Mouse (Mus musculus): ENCODE data around the gene Zfp866. TPM values are rescaled to one million over a fixed set of nuclear protein-coding genes. Genes with fewer than 3 reads are reported as not detected.
A peak's percentile ranks its signal among the peaks of the same experiment; 100 is the strongest.

The Zfp866 gene
- polyA plus RNA-seq (2014; fragmentation: Nextera tagmentation; extraction: Ambion mirVana), result 17.3 and 18.7 TPM in 2 replicates

DNA sequence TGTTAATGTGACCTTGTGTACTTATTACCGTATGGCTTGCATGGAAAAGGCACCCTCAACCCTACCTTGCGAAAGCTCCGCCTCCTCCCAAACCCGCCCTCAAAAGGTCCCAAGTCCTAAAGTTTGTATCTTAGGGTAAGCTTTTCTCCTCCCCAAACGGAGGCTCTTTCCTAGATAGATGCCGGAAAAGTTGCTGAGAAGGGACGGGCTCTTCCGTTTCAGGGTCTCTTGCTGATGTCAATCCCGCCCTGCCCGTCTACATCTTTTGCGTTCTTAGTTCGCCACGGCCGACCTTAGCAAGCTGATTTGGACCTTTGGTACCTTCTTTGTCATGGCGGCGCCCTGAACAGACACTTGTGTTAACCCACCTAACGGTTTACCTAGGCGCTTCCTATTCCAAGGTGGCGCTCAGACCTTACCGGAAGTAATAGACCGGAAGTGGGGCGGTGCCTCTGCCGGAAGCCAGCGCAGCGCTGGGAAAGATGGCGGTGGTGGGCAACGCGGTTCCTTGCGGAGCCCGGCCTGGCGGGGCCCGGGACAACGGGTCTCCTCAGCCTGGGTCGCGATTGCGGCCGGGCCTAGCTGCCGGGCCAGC lies at the start of gene Zfp866, which contains the start of gene Atp13a1:
TSS of gene Zfp866 (minus strand) at position 406 of the 595 bp plus-strand sequence.
TSS of gene Atp13a1 (plus strand) at position 391 of the 595 bp plus-strand sequence.
- ATAC-seq (ENCODE audit: insufficient number of reproducible peaks, insufficient read depth, low FRiP score, low read depth), result peak; percentile 82
- H3K4me2 ChIP-seq (ENCODE audit: low read length), result peak within 1 kb of the TSS; percentile 83

DNA sequence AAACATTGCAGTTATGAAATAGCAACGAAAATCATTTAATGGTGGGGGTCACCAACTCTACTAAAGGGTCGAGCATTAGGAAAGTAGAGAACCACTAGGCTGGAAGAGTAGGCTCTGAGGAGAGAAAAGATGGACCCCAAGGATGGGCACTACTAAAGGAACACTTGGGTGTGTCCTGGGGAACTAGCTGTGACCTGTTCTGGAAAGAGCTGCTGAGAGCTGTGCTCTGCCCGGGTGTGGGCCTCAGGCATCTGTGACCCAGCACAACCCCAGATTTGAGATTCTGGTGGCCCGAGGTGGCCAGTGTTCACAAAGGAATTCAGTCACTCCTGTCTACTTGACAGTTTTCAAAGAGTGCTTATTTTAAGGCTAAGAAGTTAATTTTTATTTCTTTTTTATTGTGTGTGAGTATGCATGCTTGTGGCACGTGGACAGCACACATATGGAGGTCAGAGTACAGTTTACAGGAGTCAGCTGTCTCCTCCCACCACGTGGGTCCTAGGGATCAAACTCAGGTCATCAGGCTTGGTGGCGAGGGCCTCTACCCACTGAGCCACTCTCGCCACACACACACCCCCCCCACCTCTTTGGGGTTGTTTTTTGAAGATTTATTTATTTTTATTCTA lies 46.2 kb upstream of the Zfp866 start:
- ATAC-seq (ENCODE audit: insufficient number of reproducible peaks, insufficient read depth, low FRiP score, low read depth), result no peak
- 67% methylated on average over 8 of the region's 8 CpGs for whole genome bisulfite sequencing
- H3K4me3 ChIP-seq (ENCODE audit: control insufficient read depth in 1 of 2, insufficient read depth in 1 of 2, low read depth in 1 of 2, low read length in 2 of 2), result no peak overlapping the region

More for the DNA sequence above, at the start of gene Zfp866, which contains the start of gene Atp13a1:
- WGBS, result under 1% methylated on average over 38 of the region's 38 CpGs
- Histone ChIP-seq H3K9me3 (ENCODE audit: control insufficient read depth, low read length) (no peaks in the 10 kb centered on the region), H3K9ac (ENCODE audit: low read length) (peak within 1 kb of the TSS; percentile 90), H3K4me3 (ENCODE audit: control insufficient read depth in 1 of 2, insufficient read depth in 1 of 2, low read depth in 1 of 2, low read length in 2 of 2) (peak within 1 kb of the TSS; percentile 73 to 82), H3K27ac (replicated peaks in 1 of 2; ENCODE audit: control insufficient read depth in 1 of 2, insufficient read depth in 1 of 2, low read depth in 2 of 2, low read length in 2 of 2) (peak within 1 kb of the TSS; percentile 85 to 86), H3K36me3 (ENCODE audit: control insufficient read depth, insufficient read depth, low read length) (peaks cover 26% of the 10 kb centered on the region), H3K4me1 (ENCODE audit: control insufficient read depth in 2 of 2, insufficient read depth in 2 of 2, low read length in 2 of 2) (peaks cover 4 to 19% of the 10 kb centered on the region in 2 experiments; a peak in 3 of 4 replicates), H3K27me3 (ENCODE audit: control insufficient read depth, insufficient read depth, low read length) (no peaks in the 10 kb centered on the region)

DNA sequence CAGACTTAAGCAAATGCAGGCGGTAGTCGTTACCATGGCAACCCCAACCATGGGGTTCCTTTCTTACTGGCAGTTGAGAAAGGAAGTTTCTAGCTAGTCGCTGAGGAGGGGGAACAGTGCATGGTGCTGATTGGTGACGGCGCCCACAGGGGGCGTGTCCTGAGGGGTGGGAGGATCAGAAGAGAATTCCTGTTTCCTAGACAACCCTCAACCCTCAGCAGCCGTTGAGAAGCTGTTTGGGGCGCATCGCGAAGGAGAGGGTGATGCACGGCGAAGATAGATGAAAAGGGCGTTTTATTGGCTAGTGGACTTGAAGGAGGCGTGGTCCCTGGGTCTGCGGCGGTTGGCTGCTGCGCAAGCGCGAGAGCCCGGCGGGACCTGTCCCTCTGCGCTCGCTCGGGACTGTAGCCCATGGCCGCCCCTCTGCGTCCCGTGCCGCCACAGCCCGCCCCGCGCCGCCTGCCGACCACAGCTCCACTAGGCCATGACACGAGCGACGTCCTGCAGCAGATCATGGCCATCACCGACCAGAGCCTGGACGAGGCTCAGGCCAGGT lies 41.4 kb upstream of the Zfp866 start, which contains the start of gene Pbx4:
TSS of gene Pbx4 (plus strand) at position 194 of the 556 bp plus-strand sequence.
- H3K27me3 ChIP-seq (ENCODE audit: control insufficient read depth, insufficient read depth, low read length), result no peaks in the 10 kb centered on the region

More for the DNA sequence above, 46.2 kb upstream of the Zfp866 start:
- H3K4me1 ChIP-seq (ENCODE audit: control insufficient read depth in 2 of 2, insufficient read depth in 2 of 2, low read length in 2 of 2), result peaks cover 2 to 5% of the 10 kb centered on the region in 2 experiments; a peak in 3 of 4 replicates
- H3K9me3 ChIP-seq (ENCODE audit: control insufficient read depth, low read length), result no peaks in the 10 kb centered on the region
- no peak overlapping the region for H3K27ac ChIP-seq (replicated peaks in 1 of 2; ENCODE audit: control insufficient read depth in 1 of 2, insufficient read depth in 1 of 2, low read depth in 2 of 2, low read length in 2 of 2)
- no peaks in the 10 kb centered on the region for H3K27me3 ChIP-seq (ENCODE audit: control insufficient read depth, insufficient read depth, low read length)
- H3K9ac ChIP-seq (ENCODE audit: low read length), result no peak overlapping the region
- H3K4me2 ChIP-seq (ENCODE audit: low read length), result no peak overlapping the region
- no peaks in the 10 kb centered on the region for H3K36me3 ChIP-seq (ENCODE audit: control insufficient read depth, insufficient read depth, low read length)

DNA sequence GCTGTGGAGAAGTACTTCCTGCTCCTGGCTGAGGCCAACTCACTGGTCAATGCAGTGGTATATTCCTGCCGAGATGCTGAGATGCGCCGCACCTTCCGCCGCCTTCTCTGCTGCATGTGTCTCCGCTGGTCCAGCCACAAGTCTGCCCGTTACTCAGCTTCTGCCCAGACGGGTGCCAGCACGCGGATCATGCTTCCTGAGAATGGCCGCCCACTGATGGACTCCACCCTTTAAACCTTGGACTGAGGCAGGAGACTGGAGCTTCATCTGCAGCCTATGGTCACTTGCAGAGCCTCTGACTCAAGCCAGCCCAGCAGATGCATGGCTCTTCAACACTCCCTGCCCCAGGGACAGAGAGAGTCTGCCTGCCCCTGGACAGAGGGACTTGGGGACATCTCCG lies 35.4 kb upstream of the Zfp866 start:
- Histone ChIP-seq H3K36me3 (ENCODE audit: control insufficient read depth, insufficient read depth, low read length) (peaks cover 6% of the 10 kb centered on the region; the same call in 1 of the 2 replicates), H3K9me3 (ENCODE audit: control insufficient read depth, low read length) (no peaks in the 10 kb centered on the region), H3K27me3 (ENCODE audit: control insufficient read depth, insufficient read depth, low read length) (no peaks in the 10 kb centered on the region), H3K9ac (ENCODE audit: low read length) (no peak overlapping the region), H3K4me3 (ENCODE audit: control insufficient read depth in 1 of 2, insufficient read depth in 1 of 2, low read depth in 1 of 2, low read length in 2 of 2) (no peak overlapping the region), H3K4me1 (ENCODE audit: control insufficient read depth in 2 of 2, insufficient read depth in 2 of 2, low read length in 2 of 2) (peaks cover 3 to 5% of the 10 kb centered on the region in 2 experiments; a peak in 1 of 4 replicates), H3K4me2 (ENCODE audit: low read length) (no peak overlapping the region), H3K27ac (replicated peaks in 1 of 2; ENCODE audit: control insufficient read depth in 1 of 2, insufficient read depth in 1 of 2, low read depth in 2 of 2, low read length in 2 of 2) (no peak overlapping the region)
- no peak for ATAC-seq (ENCODE audit: insufficient number of reproducible peaks, insufficient read depth, low FRiP score, low read depth)
- WGBS, result 94% methylated on average over 12 of the region's 12 CpGs

More for the DNA sequence above, 41.4 kb upstream of the Zfp866 start, which contains the start of gene Pbx4:
- Histone ChIP-seq H3K9me3 (ENCODE audit: control insufficient read depth, low read length) (no peaks in the 10 kb centered on the region), H3K4me1 (ENCODE audit: control insufficient read depth in 2 of 2, insufficient read depth in 2 of 2, low read length in 2 of 2) (peaks cover 4 to 5% of the 10 kb centered on the region in 2 experiments; a peak in 3 of 4 replicates), H3K27ac (replicated peaks in 1 of 2; ENCODE audit: control insufficient read depth in 1 of 2, insufficient read depth in 1 of 2, low read depth in 2 of 2, low read length in 2 of 2) (no peak within 1 kb of the TSS), H3K36me3 (ENCODE audit: control insufficient read depth, insufficient read depth, low read length) (no peaks in the 10 kb centered on the region), H3K9ac (ENCODE audit: low read length) (peak within 1 kb of the TSS; percentile 71), H3K4me2 (ENCODE audit: low read length) (peak within 1 kb of the TSS; percentile 90), H3K4me3 (ENCODE audit: control insufficient read depth in 1 of 2, insufficient read depth in 1 of 2, low read depth in 1 of 2, low read length in 2 of 2) (peak within 1 kb of the TSS; percentile 56 to 66)
- WGBS, result under 1% methylated on average over 38 of the region's 38 CpGs
- peak; percentile 86 for ATAC-seq (ENCODE audit: insufficient number of reproducible peaks, insufficient read depth, low FRiP score, low read depth)

DNA sequence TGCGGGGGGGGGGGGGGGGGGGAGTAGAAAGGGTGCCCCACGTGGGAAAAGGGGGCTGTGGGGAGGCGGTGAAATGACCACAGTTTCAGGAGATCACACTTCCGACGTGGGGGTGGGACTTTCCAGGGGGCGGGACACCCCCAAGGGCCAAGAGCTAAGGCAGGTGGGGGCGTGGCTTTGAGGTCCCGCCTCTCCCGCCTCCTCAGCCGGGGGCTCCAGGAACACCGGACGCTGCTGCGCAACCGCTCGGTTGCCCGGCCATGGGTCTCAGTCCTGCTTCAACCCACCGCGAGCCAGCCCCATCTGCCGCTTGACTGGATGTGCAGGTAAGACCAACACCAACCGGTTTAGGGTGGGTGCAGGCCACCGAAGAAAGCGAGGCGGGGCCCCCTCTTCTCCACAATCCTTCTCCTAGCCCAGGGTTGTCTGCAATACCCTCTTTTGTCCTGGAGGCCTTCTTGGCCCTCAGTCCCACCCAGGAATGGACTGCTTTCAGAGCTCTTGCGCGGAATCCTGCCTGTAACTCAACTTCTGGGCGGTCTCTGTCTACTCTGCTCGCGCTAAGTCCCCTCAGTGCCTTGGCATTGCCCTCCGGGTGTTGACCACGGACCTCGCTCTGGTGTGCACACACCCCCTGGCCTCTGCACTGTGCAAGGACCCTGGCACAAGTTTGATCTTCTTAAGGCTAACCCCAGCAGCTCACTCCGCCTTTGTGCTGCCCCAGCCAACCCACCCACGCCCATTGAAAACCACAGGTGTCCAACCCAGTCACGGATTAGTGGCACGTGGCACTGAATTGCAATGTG lies 31.6 kb upstream of the Zfp866 start, which contains the start of gene Lpar2:
TSS of gene Lpar2 (plus strand) at position 44 of the 806 bp plus-strand sequence.
- H3K27ac ChIP-seq (replicated peaks in 1 of 2; ENCODE audit: control insufficient read depth in 1 of 2, insufficient read depth in 1 of 2, low read depth in 2 of 2, low read length in 2 of 2), result peak within 1 kb of the TSS; percentile 15 to 37; a peak in 2 of 4 replicates
- peaks cover 3 to 5% of the 10 kb centered on the region in 2 experiments; a peak in 1 of 4 replicates for H3K4me1 ChIP-seq (ENCODE audit: control insufficient read depth in 2 of 2, insufficient read depth in 2 of 2, low read length in 2 of 2)
- H3K36me3 ChIP-seq (ENCODE audit: control insufficient read depth, insufficient read depth, low read length), result peaks cover 12% of the 10 kb centered on the region
- peak within 1 kb of the TSS; percentile 87 for H3K4me2 ChIP-seq (ENCODE audit: low read length)
- H3K9ac ChIP-seq (ENCODE audit: low read length), result peak within 1 kb of the TSS; percentile 74
- peak within 1 kb of the TSS; percentile 55 to 61 for H3K4me3 ChIP-seq (ENCODE audit: control insufficient read depth in 1 of 2, insufficient read depth in 1 of 2, low read depth in 1 of 2, low read length in 2 of 2)
- no peaks in the 10 kb centered on the region for H3K27me3 ChIP-seq (ENCODE audit: control insufficient read depth, insufficient read depth, low read length)
- H3K9me3 ChIP-seq (ENCODE audit: control insufficient read depth, low read length), result no peaks in the 10 kb centered on the region
- 5% methylated on average over 32 of the region's 35 CpGs for WGBS
- peak; percentile 47 for ATAC-seq (ENCODE audit: insufficient number of reproducible peaks, insufficient read depth, low FRiP score, low read depth)

DNA sequence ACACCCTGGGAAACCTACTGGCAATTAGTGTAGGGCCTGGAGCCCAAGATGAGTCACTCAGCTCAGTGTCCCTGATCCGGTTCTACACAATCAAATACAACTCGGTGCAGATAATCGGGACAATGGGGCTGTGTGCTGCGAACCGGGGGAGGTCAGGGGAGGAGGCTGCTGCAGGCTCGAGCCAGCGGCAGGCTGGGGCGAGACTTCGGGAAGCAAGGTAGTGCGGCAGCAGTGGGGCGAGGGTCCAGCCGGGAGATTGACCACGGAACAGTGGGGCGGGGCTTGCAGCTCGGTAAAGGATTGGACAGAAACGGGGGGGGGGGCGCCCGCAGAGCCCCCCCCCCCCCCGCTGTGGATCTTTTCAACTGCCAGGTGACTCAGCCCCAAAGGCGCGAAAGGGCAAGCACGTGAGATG lies 31.0 kb upstream of the Zfp866 start:
- peak; percentile 60 for ATAC-seq (ENCODE audit: insufficient number of reproducible peaks, insufficient read depth, low FRiP score, low read depth)
- peaks cover 18% of the 10 kb centered on the region for H3K36me3 ChIP-seq (ENCODE audit: control insufficient read depth, insufficient read depth, low read length)
- peak overlapping the region; percentile 87 for H3K4me2 ChIP-seq (ENCODE audit: low read length)
- H3K9ac ChIP-seq (ENCODE audit: low read length), result peak overlapping the region; percentile 74
- no peak overlapping the region for H3K27ac ChIP-seq (replicated peaks in 1 of 2; ENCODE audit: control insufficient read depth in 1 of 2, insufficient read depth in 1 of 2, low read depth in 2 of 2, low read length in 2 of 2)
- peak overlapping the region; percentile 49 to 61 for H3K4me3 ChIP-seq (ENCODE audit: control insufficient read depth in 1 of 2, insufficient read depth in 1 of 2, low read depth in 1 of 2, low read length in 2 of 2)
- under 1% methylated on average over 15 of the region's 22 CpGs for WGBS
- no peaks in the 10 kb centered on the region for H3K27me3 ChIP-seq (ENCODE audit: control insufficient read depth, insufficient read depth, low read length)
- H3K4me1 ChIP-seq (ENCODE audit: control insufficient read depth in 2 of 2, insufficient read depth in 2 of 2, low read length in 2 of 2), result peaks cover 3% of the 10 kb centered on the region in 2 experiments; a peak in 1 of 4 replicates
- H3K9me3 ChIP-seq (ENCODE audit: control insufficient read depth, low read length), result no peaks in the 10 kb centered on the region

DNA sequence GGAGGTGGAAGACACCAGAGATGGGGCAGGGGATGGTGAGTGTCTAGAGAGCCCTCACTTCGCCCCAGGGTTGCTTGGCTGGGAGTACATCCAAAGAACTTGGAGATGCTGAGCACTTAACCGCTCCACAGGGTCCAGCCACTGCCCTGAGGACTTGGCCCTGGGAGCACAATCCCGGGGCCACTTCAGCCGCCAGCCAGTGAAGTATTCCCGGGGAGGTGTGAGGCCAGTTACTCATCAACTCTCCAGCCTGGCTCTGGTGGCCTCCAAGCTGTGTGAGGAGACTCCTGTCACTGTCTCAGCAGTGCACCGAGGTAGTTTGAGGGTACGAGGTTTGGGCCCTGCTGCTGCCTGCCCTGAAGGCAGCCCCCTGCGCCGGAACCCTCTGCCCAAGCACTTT lies 29.5 kb upstream of the Zfp866 start:
- ATAC-seq (ENCODE audit: insufficient number of reproducible peaks, insufficient read depth, low FRiP score, low read depth), result no peak
- Histone ChIP-seq H3K9ac (ENCODE audit: low read length) (no peak overlapping the region), H3K9me3 (ENCODE audit: control insufficient read depth, low read length) (no peaks in the 10 kb centered on the region), H3K36me3 (ENCODE audit: control insufficient read depth, insufficient read depth, low read length) (peaks cover 24% of the 10 kb centered on the region), H3K4me1 (ENCODE audit: control insufficient read depth in 2 of 2, insufficient read depth in 2 of 2, low read length in 2 of 2) (peaks cover 3 to 6% of the 10 kb centered on the region in 2 experiments; a peak in 2 of 4 replicates), H3K27ac (replicated peaks in 1 of 2; ENCODE audit: control insufficient read depth in 1 of 2, insufficient read depth in 1 of 2, low read depth in 2 of 2, low read length in 2 of 2) (no peak overlapping the region), H3K4me2 (ENCODE audit: low read length) (no peak overlapping the region), H3K4me3 (ENCODE audit: control insufficient read depth in 1 of 2, insufficient read depth in 1 of 2, low read depth in 1 of 2, low read length in 2 of 2) (no peak overlapping the region), H3K27me3 (ENCODE audit: control insufficient read depth, insufficient read depth, low read length) (no peaks in the 10 kb centered on the region)
- WGBS, result 73% methylated on average over 9 of the region's 9 CpGs
